Mouse (Mus musculus): Measurements from ENCODE around the gene Ppargc1a. TPM values are rescaled to one million over a fixed set of nuclear protein-coding genes. Genes with fewer than 3 reads are reported as not detected.

The Ppargc1a gene
- total and polyA plus RNA-seq, 3 experiments = not detected

GRCm38 (mm10) chr5:51553251-51553650 lies 14.3 kb downstream of the Ppargc1a start:
- in situ Hi-C loops (cut with MboI; ENCODE audit: low pct_ligation_motif_present, low pct_unique_long_range_greater_than_20kb, low sequenced_read_pairs) = no loop called here
- no peaks in the 10 kb centered on the region for H3K27me3 ChIP-seq (replicated peaks)
- DNase-seq (ENCODE audit: extremely low read depth) = no peak
- no peak overlapping the region for H3K9ac ChIP-seq (ENCODE audit: insufficient read depth, low read depth)
- H3K4me3 ChIP-seq (replicated peaks in 1 of 3; ENCODE audit: low read depth in 2 of 3, low read length in 2 of 3, poor library complexity in 1 of 3) = no peak overlapping the region
- H3K79me2 ChIP-seq (replicated peaks; ENCODE audit: control insufficient read depth, extremely low read depth, insufficient read depth, poor library complexity, severe bottlenecking) = no peaks in the 10 kb centered on the region
- dilution Hi-C loops (cut with MboI; ENCODE audit: extremely low pct_ligation_motif_present, extremely low pct_unique_long_range_greater_than_20kb, low sequenced_read_pairs) = no loop called here
- peaks cover 18% of the 10 kb centered on the region for H3K9me3 ChIP-seq (replicated peaks; ENCODE audit: low read length)
- H3K36me3 ChIP-seq (replicated peaks in 1 of 2; ENCODE audit: control insufficient read depth in 1 of 2, insufficient read depth in 1 of 2, low read length in 1 of 2) = no peaks in the 10 kb centered on the region
- H3K27ac ChIP-seq (ENCODE audit: insufficient read depth, low read depth) = no peak overlapping the region
- H3K4me1 ChIP-seq (ENCODE audit: control insufficient read depth in 1 of 2, insufficient read depth in 2 of 2) = no peaks in the 10 kb centered on the region
- no peak overlapping the region for H3K4me2 ChIP-seq (ENCODE audit: insufficient read depth, low read depth, poor library complexity, severe bottlenecking)
- TF ChIP-seq TCF12 (IDR thresholded peaks at IDR 0.05; ENCODE audit: low read depth, low read length) (no peak), IRF4 (IDR thresholded peaks at IDR 0.05; ENCODE audit: low read depth, low read length) (no peak), USF2 (conservative IDR thresholded peaks at IDR 0.05; ENCODE audit: low read depth, low read length) (no peak)

- H3K9ac ChIP-seq (ENCODE audit: insufficient read depth, low read depth) = no peak overlapping the region
- in situ Hi-C loops (cut with MboI; ENCODE audit: low pct_ligation_motif_present, low pct_unique_long_range_greater_than_20kb, low sequenced_read_pairs) = no loop called here
- no peak for DNase-seq (ENCODE audit: extremely low read depth)
Measured at GRCm38 (mm10) chr5:51552483-51553091, 14.9 kb downstream of the Ppargc1a start.

GRCm38 (mm10) chr5:51551852-51552482 lies 15.6 kb downstream of the Ppargc1a start:
- TF ChIP-seq JUN (IDR thresholded peaks at IDR 0.05; ENCODE audit: insufficient read depth, low read depth, low read length) (no peak), CTCF (conservative IDR thresholded peaks at IDR 0.05 in 1 of 2, IDR thresholded peaks at IDR 0.05 in 1 of 2; ENCODE audit: low read depth in 2 of 2, low read length in 2 of 2) (no peak), HCFC1 (IDR thresholded peaks at IDR 0.05; ENCODE audit: low read depth, low read length) (no peak), USF1 (IDR thresholded peaks at IDR 0.05; ENCODE audit: low read depth, low read length) (no peak), SIN3A (IDR thresholded peaks at IDR 0.05; ENCODE audit: low read length) (no peak), TCF12 (IDR thresholded peaks at IDR 0.05; ENCODE audit: low read depth, low read length) (no peak), MAZ (IDR thresholded peaks at IDR 0.05; ENCODE audit: low read depth, low read length) (no peak), ZMIZ1 (IDR thresholded peaks at IDR 0.05; ENCODE audit: low read depth, low read length) (no peak), MAFK (IDR thresholded peaks at IDR 0.05; ENCODE audit: insufficient replicate concordance, low read length) (no peak), POLR2A (IDR thresholded peaks at IDR 0.05; ENCODE audit: low read depth, low read length) (no peak), IRF4 (IDR thresholded peaks at IDR 0.05; ENCODE audit: low read depth, low read length) (no peak), KAT2A (IDR thresholded peaks at IDR 0.05; ENCODE audit: insufficient replicate concordance, low read length) (no peak), ZC3H11A (IDR thresholded peaks at IDR 0.05; ENCODE audit: low read depth, low read length) (no peak)
- no peaks in the 10 kb centered on the region for H3K27me3 ChIP-seq (replicated peaks)
- no peaks in the 10 kb centered on the region for H3K36me3 ChIP-seq (replicated peaks in 1 of 2; ENCODE audit: control insufficient read depth in 1 of 2, insufficient read depth in 1 of 2, low read length in 1 of 2)
- no peak overlapping the region for H3K4me3 ChIP-seq (replicated peaks in 1 of 3; ENCODE audit: low read depth in 2 of 3, low read length in 2 of 3, poor library complexity in 1 of 3)
- in situ Hi-C loops (cut with MboI; ENCODE audit: low pct_ligation_motif_present, low pct_unique_long_range_greater_than_20kb, low sequenced_read_pairs) (no loop called here), dilution Hi-C loops (cut with MboI; ENCODE audit: extremely low pct_ligation_motif_present, extremely low pct_unique_long_range_greater_than_20kb, low sequenced_read_pairs) (no loop called here)
- no peak for DNase-seq (ENCODE audit: extremely low read depth)
- peaks cover 18% of the 10 kb centered on the region for H3K9me3 ChIP-seq (replicated peaks; ENCODE audit: low read length)
- H3K9ac ChIP-seq (ENCODE audit: insufficient read depth, low read depth) = no peak overlapping the region
- H3K27ac ChIP-seq (ENCODE audit: insufficient read depth, low read depth) = no peak overlapping the region
- H3K79me2 ChIP-seq (replicated peaks; ENCODE audit: control insufficient read depth, extremely low read depth, insufficient read depth, poor library complexity, severe bottlenecking) = no peaks in the 10 kb centered on the region
- no peak overlapping the region for H3K4me2 ChIP-seq (ENCODE audit: insufficient read depth, low read depth, poor library complexity, severe bottlenecking)
- no peaks in the 10 kb centered on the region for H3K4me1 ChIP-seq (ENCODE audit: control insufficient read depth in 1 of 2, insufficient read depth in 2 of 2)

More at GRCm38 (mm10) chr5:51552483-51553091, 14.9 kb downstream of the Ppargc1a start:
- H3K4me3 ChIP-seq (replicated peaks in 1 of 3; ENCODE audit: low read depth in 2 of 3, low read length in 2 of 3, poor library complexity in 1 of 3) = no peak overlapping the region
- no peaks in the 10 kb centered on the region for H3K79me2 ChIP-seq (replicated peaks; ENCODE audit: control insufficient read depth, extremely low read depth, insufficient read depth, poor library complexity, severe bottlenecking)
- TF ChIP-seq POLR2AphosphoS2 (IDR thresholded peaks at IDR 0.05; ENCODE audit: low read depth, low read length) (no peak), UBTF (IDR thresholded peaks at IDR 0.05; ENCODE audit: low read depth, low read length) (no peak), MAX (IDR thresholded peaks at IDR 0.05; ENCODE audit: low read length) (no peak), KAT2A (IDR thresholded peaks at IDR 0.05; ENCODE audit: insufficient replicate concordance, low read length) (no peak), EP300 (IDR thresholded peaks at IDR 0.05; ENCODE audit: low read length) (no peak), E2F4 (IDR thresholded peaks at IDR 0.05; ENCODE audit: insufficient replicate concordance, low read depth, low read length) (no peak)
- H3K27ac ChIP-seq (ENCODE audit: insufficient read depth, low read depth) = no peak overlapping the region
- dilution Hi-C loops (cut with MboI; ENCODE audit: extremely low pct_ligation_motif_present, extremely low pct_unique_long_range_greater_than_20kb, low sequenced_read_pairs) = no loop called here
- no peaks in the 10 kb centered on the region for H3K4me1 ChIP-seq (ENCODE audit: control insufficient read depth in 1 of 2, insufficient read depth in 2 of 2)
- peaks cover 18% of the 10 kb centered on the region for H3K9me3 ChIP-seq (replicated peaks; ENCODE audit: low read length)
- no peaks in the 10 kb centered on the region for H3K36me3 ChIP-seq (replicated peaks in 1 of 2; ENCODE audit: control insufficient read depth in 1 of 2, insufficient read depth in 1 of 2, low read length in 1 of 2)
- no peak overlapping the region for H3K4me2 ChIP-seq (ENCODE audit: insufficient read depth, low read depth, poor library complexity, severe bottlenecking)
- no peaks in the 10 kb centered on the region for H3K27me3 ChIP-seq (replicated peaks)

All from CH12.LX (cell line).